Mouse (Mus musculus): ENCODE data around the gene Dnajb13. TPM values are rescaled to one million over a fixed set of nuclear protein-coding genes. Genes with fewer than 3 reads are reported as not detected.
A peak's percentile ranks its signal among the peaks of the same experiment; 100 is the strongest.

Dnajb13 gene
- 4.1 and 7.1 TPM in 2 replicates for polyA plus RNA-seq (2015; fragmentation: Nextera tagmentation; extraction: Ambion mirVana)

DNA sequence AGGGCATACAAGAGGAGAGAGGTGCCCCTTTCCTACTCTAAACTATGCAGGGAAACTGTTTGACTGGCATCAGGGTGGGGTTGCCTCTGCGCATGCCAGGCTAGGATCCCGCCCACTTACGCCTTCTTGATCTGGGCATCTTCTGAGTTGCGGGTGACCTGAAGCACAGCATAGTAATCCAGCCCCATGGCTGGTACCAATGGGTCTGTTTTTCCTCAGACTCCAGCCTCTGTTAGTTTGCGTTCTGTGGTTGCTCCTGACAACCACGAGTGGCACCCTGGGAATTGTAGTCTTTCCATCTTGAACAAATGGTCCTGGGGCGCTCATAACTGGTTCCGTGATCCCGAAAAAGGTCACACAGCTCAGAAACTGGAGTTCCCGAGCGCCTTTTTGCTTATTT is at the start of gene Dnajb13:
Gene Dnajb13 (minus strand): TSS at position 388 of the 400 bp plus-strand sequence.
- WGBS = 45% methylated on average over 11 of the region's 11 CpGs
- Histone ChIP-seq H3K4me2 (peak within 1 kb of the TSS; percentile 41), H3K4me3 (peak within 1 kb of the TSS; percentile 12; the same call in 1 of the 2 replicates), H3K27me3 (no peaks in the 10 kb centered on the region), H3K9ac (no peak within 1 kb of the TSS), H3K4me1 (replicated peaks) (peaks cover 4% of the 10 kb centered on the region; the same call in 1 of the 2 replicates), H3K27ac (replicated peaks) (no peak within 1 kb of the TSS), H3K9me3 (no peaks in the 10 kb centered on the region), H3K36me3 (no peaks in the 10 kb centered on the region)
- ATAC-seq (ENCODE audit: low FRiP score, low read depth) = peak; percentile 77; the same call in 1 of the 2 replicates

DNA sequence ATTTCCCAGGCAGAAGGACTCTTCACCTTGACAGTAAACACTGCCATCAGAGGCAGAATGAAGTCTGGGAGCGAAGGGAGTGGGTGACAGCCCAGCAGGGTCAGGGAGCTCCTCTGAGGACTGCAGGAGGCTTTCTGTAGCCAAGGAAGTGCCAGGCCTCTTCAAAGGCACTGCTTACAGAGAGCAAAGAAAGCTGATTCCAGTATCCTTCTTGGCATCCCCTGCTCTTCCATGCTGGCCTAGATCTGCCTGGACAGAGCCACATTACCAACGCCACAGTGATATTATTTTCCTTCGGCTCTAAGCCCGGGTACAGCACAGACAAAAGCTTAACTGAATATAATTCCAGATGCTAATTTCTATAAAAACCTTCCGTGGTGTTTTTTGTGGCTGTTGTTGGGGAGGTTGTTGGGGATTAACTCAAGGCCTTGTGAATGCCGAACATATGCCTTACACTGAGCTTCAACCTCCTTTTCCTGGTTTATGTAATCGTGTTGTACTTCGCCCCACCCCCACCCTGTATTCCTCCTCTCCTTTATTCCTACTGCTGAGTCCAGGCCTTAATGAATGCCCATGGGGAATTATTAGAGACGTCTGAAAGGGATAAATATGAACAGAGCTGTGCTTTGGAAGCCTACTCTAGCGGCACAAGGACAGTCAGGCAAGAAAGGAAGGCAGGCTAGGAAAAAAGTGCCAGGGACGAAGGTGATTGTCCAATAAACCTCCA is 47.3 kb upstream of the Dnajb13 start:
- H3K4me1 ChIP-seq (replicated peaks) = 0 out of 2 replicates have a peak, but pooled peaks cover 5% of the 10 kb centered on the region
- WGBS = 64% methylated on average over 11 of the region's 11 CpGs
- no peaks in the 10 kb centered on the region for H3K9me3 ChIP-seq
- H3K9ac ChIP-seq = no peak overlapping the region
- H3K27ac ChIP-seq (replicated peaks) = peak overlapping the region; percentile 61
- peak; percentile 48; the same call in 1 of the 2 replicates for ATAC-seq (ENCODE audit: low FRiP score, low read depth)
- no peaks in the 10 kb centered on the region for H3K27me3 ChIP-seq
- no peak overlapping the region for H3K4me3 ChIP-seq
- 0 out of 2 replicates have a peak, but pooled peaks cover 2% of the 10 kb centered on the region for H3K36me3 ChIP-seq
- H3K4me2 ChIP-seq = no peak overlapping the region

DNA sequence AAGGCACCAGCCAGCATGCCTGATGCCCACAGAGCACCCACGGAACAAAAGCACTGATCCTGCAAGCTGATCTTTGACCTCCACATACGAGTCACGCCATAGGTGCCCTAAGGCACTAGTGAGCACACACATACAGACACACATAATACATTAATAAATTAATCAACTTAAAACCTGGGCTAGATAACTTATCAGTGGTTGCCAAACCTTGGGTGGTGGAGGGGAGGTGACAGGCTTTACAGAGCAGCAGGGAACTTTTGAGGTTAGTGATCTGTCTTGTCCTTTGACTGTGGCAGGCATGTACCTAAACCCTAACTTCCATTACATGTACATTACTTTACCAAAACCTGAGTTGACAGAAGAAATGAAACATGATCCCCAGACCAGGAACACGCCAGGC is 44.6 kb upstream of the Dnajb13 start:
- Histone ChIP-seq H3K4me2 (no peak overlapping the region), H3K36me3 (no peaks in the 10 kb centered on the region), H3K27ac (replicated peaks) (no peak overlapping the region), H3K9ac (no peak overlapping the region), H3K27me3 (no peaks in the 10 kb centered on the region), H3K4me3 (no peak overlapping the region), H3K9me3 (no peaks in the 10 kb centered on the region), H3K4me1 (replicated peaks) (peaks cover 17% of the 10 kb centered on the region; the same call in 1 of the 2 replicates)
- ATAC-seq (ENCODE audit: low FRiP score, low read depth) = no peak
- 77% methylated on average over 4 of the region's 4 CpGs for WGBS

DNA sequence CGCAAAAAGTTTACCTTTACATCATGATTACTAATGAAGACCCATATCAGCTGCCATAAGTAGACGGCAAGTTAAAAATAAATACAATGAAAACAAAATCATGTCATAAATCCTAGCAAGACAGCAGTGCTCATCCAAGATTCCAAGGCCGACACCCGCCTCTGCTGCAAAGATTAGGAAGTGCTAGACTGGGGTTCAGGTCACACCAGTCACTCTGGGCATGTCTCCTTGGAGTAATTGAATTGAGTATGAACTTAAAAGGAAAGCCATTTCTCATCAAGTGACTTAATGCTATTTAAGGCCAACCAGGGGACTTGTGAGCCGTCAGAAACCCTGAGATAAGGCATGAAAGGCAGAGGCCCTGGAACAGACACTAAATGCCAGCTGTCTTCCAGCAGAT is 42.5 kb upstream of the Dnajb13 start:
- WGBS = 89% methylated on average over 5 of the region's 5 CpGs

DNA sequence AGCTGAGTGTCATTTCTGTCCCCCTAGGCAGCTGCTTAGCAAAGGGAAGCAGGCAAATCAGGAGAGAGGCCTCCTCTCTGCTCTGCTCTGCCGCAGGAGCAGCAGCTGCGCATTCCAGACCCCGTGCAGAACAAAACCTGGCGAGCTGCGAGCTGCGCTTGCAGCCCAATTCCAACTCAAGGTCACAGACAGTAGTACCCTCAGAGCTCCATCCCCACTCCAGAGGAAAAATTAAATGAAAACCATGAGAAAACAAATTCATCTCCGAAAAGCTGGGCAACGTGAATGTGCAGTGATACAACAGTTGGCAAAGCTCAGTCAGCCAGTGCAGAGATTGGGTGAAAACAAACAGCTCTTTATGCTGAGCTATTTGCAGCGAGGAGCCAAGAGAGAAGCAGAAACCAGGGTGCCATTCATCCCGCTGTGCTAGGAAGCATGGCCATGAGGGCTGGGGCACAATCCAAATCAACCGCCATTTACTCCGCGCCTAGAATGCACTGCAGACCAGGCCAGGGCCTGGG is 40.7 kb upstream of the Dnajb13 start:
- Histone ChIP-seq H3K9me3 (no peaks in the 10 kb centered on the region), H3K27ac (replicated peaks) (peak overlapping the region; percentile 80), H3K36me3 (no peaks in the 10 kb centered on the region), H3K9ac (no peak overlapping the region; the same call in 1 of the 2 replicates), H3K4me1 (replicated peaks) (peaks cover 15% of the 10 kb centered on the region; the same call in 1 of the 2 replicates), H3K27me3 (no peaks in the 10 kb centered on the region), H3K4me2 (peak overlapping the region; percentile 2; the same call in 1 of the 2 replicates), H3K4me3 (no peak overlapping the region)
- peak; percentile 92 for ATAC-seq (ENCODE audit: low FRiP score, low read depth)
- 16% methylated on average over 13 of the region's 13 CpGs for WGBS

More for the DNA sequence above, 42.5 kb upstream of the Dnajb13 start:
- Histone ChIP-seq H3K4me2 (no peak overlapping the region), H3K36me3 (no peaks in the 10 kb centered on the region), H3K9me3 (no peaks in the 10 kb centered on the region), H3K4me3 (no peak overlapping the region), H3K4me1 (replicated peaks) (peaks cover 16% of the 10 kb centered on the region; the same call in 1 of the 2 replicates), H3K27me3 (no peaks in the 10 kb centered on the region), H3K9ac (no peak overlapping the region), H3K27ac (replicated peaks) (no peak overlapping the region)
- no peak for ATAC-seq (ENCODE audit: low FRiP score, low read depth)

- H3K27me3 ChIP-seq = no peaks in the 10 kb centered on the region
- peak overlapping the region; percentile 80 for H3K27ac ChIP-seq (replicated peaks)
- no peak overlapping the region for H3K9ac ChIP-seq
- H3K4me1 ChIP-seq (replicated peaks) = peaks cover 16% of the 10 kb centered on the region; the same call in 1 of the 2 replicates
- no peaks in the 10 kb centered on the region for H3K36me3 ChIP-seq
- H3K9me3 ChIP-seq = no peaks in the 10 kb centered on the region
- no peak overlapping the region for H3K4me2 ChIP-seq
- ATAC-seq (ENCODE audit: low FRiP score, low read depth) = no peak
- no peak overlapping the region for H3K4me3 ChIP-seq
- WGBS = 58% methylated on average over 5 of the region's 5 CpGs
These were observed 40.2 kb upstream of the Dnajb13 start for GRCm38 (mm10) chr7:100554939-100555338.

DNA sequence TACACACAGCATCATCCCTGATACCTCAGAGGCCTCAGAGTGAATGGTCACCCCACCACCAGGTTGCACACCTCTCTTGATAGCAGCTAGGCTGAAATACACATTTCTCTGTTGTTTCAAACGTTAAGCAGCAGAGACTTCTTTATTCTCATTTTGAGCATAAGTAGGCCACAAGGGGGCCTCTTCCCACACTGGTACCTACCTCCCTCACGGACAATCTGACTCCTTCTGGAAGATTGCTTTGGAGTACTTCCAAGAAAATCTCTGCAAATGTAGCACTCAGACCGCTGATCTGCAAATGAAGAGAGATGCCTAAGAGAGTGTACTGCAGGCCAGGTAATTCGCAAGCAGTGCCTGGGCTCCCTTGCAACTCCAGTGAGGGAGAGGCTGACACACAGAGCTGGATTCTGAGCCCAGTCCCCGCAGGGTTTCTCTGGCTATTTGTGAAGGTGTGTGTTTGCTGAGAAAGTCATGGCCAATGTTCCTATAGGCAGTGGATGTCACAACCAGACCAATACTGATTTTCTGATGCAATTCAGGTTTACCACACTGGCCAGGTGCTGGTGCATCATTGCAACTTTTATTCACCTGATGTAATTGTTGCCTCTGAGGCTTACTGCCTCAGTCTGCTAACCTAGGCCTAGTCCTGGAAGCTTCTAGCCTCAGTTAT is 35.7 kb upstream of the Dnajb13 start:
- WGBS = 52% methylated on average over 5 of the region's 5 CpGs
- H3K4me1 ChIP-seq (replicated peaks) = peaks cover 12% of the 10 kb centered on the region; the same call in 1 of the 2 replicates
- no peak overlapping the region for H3K4me3 ChIP-seq
- no peak overlapping the region for H3K9ac ChIP-seq
- no peak for ATAC-seq (ENCODE audit: low FRiP score, low read depth)
- no peak overlapping the region for H3K4me2 ChIP-seq
- H3K9me3 ChIP-seq = no peaks in the 10 kb centered on the region
- no peaks in the 10 kb centered on the region for H3K27me3 ChIP-seq
- H3K36me3 ChIP-seq = peaks cover 12% of the 10 kb centered on the region; the same call in 1 of the 2 replicates
- H3K27ac ChIP-seq (replicated peaks) = no peak overlapping the region

DNA sequence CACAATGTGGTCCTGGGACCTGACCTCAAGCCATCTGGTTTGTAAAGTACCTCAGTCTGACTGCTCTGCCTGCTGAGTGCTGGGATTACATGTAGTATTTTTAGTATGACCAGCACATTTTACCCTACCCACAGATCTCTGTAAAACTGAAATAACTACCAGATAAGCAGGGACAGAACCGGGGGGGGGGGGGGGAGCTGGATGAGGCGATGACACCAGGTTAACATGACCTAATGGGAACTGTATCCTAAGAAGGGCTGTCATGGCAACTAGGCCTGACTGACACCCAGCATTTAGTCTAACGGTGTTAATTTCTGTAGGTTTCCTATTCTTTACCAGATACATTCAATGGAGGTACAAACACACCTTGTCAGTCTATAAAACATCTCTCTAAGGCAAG is 35.0 kb upstream of the Dnajb13 start:
- H3K27ac ChIP-seq (replicated peaks) = no peak overlapping the region
- no peak overlapping the region for H3K9ac ChIP-seq
- no peak overlapping the region for H3K4me3 ChIP-seq
- H3K4me1 ChIP-seq (replicated peaks) = peaks cover 6% of the 10 kb centered on the region; the same call in 1 of the 2 replicates
- H3K27me3 ChIP-seq = no peaks in the 10 kb centered on the region
- peaks cover 12% of the 10 kb centered on the region; the same call in 1 of the 2 replicates for H3K36me3 ChIP-seq
- H3K9me3 ChIP-seq = no peaks in the 10 kb centered on the region
- no peak for ATAC-seq (ENCODE audit: low FRiP score, low read depth)
- H3K4me2 ChIP-seq = no peak overlapping the region
- WGBS = 86% methylated on average over 3 of the region's 3 CpGs

- H3K4me3 ChIP-seq = no peak overlapping the region
- 86% methylated on average over 4 of the region's 4 CpGs for WGBS
- no peak overlapping the region for H3K4me2 ChIP-seq
- H3K4me1 ChIP-seq (replicated peaks) = 0 out of 2 replicates have a peak, but pooled peaks cover 3% of the 10 kb centered on the region
- H3K27me3 ChIP-seq = no peaks in the 10 kb centered on the region
- H3K9me3 ChIP-seq = no peaks in the 10 kb centered on the region
- H3K9ac ChIP-seq = no peak overlapping the region
- H3K36me3 ChIP-seq = peaks cover 12% of the 10 kb centered on the region; the same call in 1 of the 2 replicates
- ATAC-seq (ENCODE audit: low FRiP score, low read depth) = no peak
- no peak overlapping the region for H3K27ac ChIP-seq (replicated peaks)
These were observed 32.9 kb upstream of the Dnajb13 start for GRCm38 (mm10) chr7:100547631-100548030.

DNA sequence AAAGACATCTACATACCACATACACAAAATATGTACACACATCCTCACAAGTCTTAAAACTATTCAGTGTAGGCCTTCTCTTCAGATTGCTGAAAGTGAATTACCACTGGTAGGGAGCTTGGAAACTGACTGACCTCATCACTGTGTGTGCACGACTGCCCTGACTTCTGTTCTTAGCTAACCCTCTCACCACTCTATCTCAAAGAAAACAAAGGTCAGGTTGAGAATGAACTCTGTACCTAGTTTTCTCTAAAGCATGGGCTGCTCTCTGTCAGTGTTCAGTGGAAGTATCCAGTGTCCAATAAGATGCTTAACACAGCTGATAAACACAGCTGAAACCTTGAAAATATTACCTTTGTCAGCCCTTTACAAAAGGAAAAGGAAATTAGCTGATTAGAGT is 29.7 kb upstream of the Dnajb13 start:
- WGBS = 62% methylated on average over 1 of the region's 1 CpGs
- no peaks in the 10 kb centered on the region for H3K4me1 ChIP-seq (replicated peaks)
- H3K4me2 ChIP-seq = no peak overlapping the region
- no peak overlapping the region for H3K9ac ChIP-seq
- H3K27ac ChIP-seq (replicated peaks) = no peak overlapping the region
- peaks cover 24% of the 10 kb centered on the region for H3K36me3 ChIP-seq
- no peak for ATAC-seq (ENCODE audit: low FRiP score, low read depth)
- no peaks in the 10 kb centered on the region for H3K27me3 ChIP-seq
- no peaks in the 10 kb centered on the region for H3K9me3 ChIP-seq
- no peak overlapping the region for H3K4me3 ChIP-seq

GRCm38 (mm10) chr7:100539516-100539915 is 24.8 kb upstream of the Dnajb13 start:
- H3K27ac ChIP-seq (replicated peaks) = no peak overlapping the region
- peaks cover 17% of the 10 kb centered on the region for H3K36me3 ChIP-seq
- no peaks in the 10 kb centered on the region for H3K27me3 ChIP-seq
- no peak overlapping the region for H3K4me3 ChIP-seq
- WGBS = 97% methylated on average over 9 of the region's 9 CpGs
- no peak overlapping the region for H3K4me2 ChIP-seq
- H3K9ac ChIP-seq = no peak overlapping the region
- H3K9me3 ChIP-seq = no peaks in the 10 kb centered on the region
- H3K4me1 ChIP-seq (replicated peaks) = peaks cover 11% of the 10 kb centered on the region
- ATAC-seq (ENCODE audit: low FRiP score, low read depth) = no peak

DNA sequence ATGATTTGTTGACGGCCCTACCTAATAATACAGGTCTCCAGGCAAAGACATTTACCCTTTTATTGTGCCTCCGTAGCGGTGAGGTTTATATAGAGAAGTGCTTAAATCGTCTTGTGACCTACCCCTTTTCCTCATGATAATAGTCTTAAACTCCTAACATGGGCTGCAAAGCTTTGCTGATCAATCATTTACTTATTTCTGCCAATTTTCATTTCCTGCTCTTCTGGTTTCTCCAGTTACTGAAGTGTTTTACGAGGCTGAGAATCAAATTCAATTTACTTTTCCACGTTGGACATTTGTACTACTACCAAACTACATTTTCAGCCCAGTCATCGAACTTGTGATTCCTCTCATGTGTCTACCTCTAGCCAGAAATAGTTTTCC is 22.8 kb upstream of the Dnajb13 start:
- H3K4me1 ChIP-seq (replicated peaks) = peaks cover 11% of the 10 kb centered on the region
- WGBS = 36% methylated on average over 7 of the region's 7 CpGs
- peak overlapping the region; percentile 87 for H3K27ac ChIP-seq (replicated peaks)
- H3K4me2 ChIP-seq = peak overlapping the region; percentile 76
- peaks cover 17% of the 10 kb centered on the region for H3K36me3 ChIP-seq
- H3K9ac ChIP-seq = peak overlapping the region; percentile 52
- H3K4me3 ChIP-seq = peak overlapping the region; percentile 60
- no peaks in the 10 kb centered on the region for H3K27me3 ChIP-seq
- no peak for ATAC-seq (ENCODE audit: low FRiP score, low read depth)
- H3K9me3 ChIP-seq = no peaks in the 10 kb centered on the region

All from hindbrain, embryonic 15.5 days (tissue).